Mouse (Mus musculus) limb, embryonic 10.5 days (tissue): ENCODE data around the gene 4930519P11Rik. TPM values are rescaled to one million over a fixed set of nuclear protein-coding genes. Genes with fewer than 3 reads are reported as not detected.

Source experiments
- DNase-seq: peaks from one replicate; pipeline ENCODE4 v3.0.0-alpha.2; 2017; ENCODE audit warnings: low spot score
- H3K27ac ChIP-seq: fragments of 300-500 bp; sonication (generic); 2 replicates; pipeline ENCODE4 v1.5.1; 2016; ENCODE audit warnings: mild to moderate bottlenecking
- H3K27me3 ChIP-seq: fragments of 300-500 bp; sonication (generic); 2 replicates; pipeline ENCODE4 v1.6.1; 2016; ENCODE audit warnings: low read depth, mild to moderate bottlenecking; ENCODE audit not compliant: poor library complexity, severe bottlenecking
- H3K36me3 ChIP-seq: fragments of 300-500 bp; sonication (generic); 2 replicates; pipeline ENCODE4 v1.6.1; 2016; ENCODE audit warnings: mild to moderate bottlenecking, moderate library complexity
- H3K4me1 ChIP-seq: fragments of 300-500 bp; sonication (generic); 2 replicates; pipeline ENCODE4 v1.6.1; 2016
- H3K4me3 ChIP-seq: fragments of 300-500 bp; sonication (generic); 2 replicates; pipeline ENCODE4 v1.5.1; 2016; ENCODE audit warnings: mild to moderate bottlenecking, moderate library complexity
- H3K9me3 ChIP-seq: fragments of 300-500 bp; sonication (generic); replicated peaks from 2 replicates; pipeline ENCODE4 v1.6.1; 2016; ENCODE audit warnings: mild to moderate bottlenecking
- WGBS: fragments of 180-500 bp; shearing (Covaris S2); methylation state at CpG from one replicate; pipeline ENCODE4 v1.1.7; 2016; 5-methylcytosine and 5-hydroxymethylcytosine counted together
- polyA plus RNA-seq: library from polyadenylated mRNA; unstranded; fragments of >200 nt; fragmentation: Nextera tagmentation; extraction: Ambion mirVana; gene quantifications from 2 replicates; pipeline ENCODE4 v1.2.1, GENCODE M21; 2016

4930519P11Rik gene
- polyA plus RNA-seq, 1 experiment from 2014 or later = 0.64 TPM

GRCm38 (mm10) chr2:154642712-154643385 is 29.6 kb upstream of the 4930519P11Rik start:
- Histone ChIP-seq H3K36me3 (peaks cover 52% of the 10 kb centered on the region), H3K4me3 (no peak overlapping the region), H3K9me3 (no peaks in the 10 kb centered on the region), H3K27me3 (no peaks in the 10 kb centered on the region), H3K4me1 (no peaks in the 10 kb centered on the region), H3K27ac (no peak overlapping the region)
- WGBS = 89% methylated on average over 6 of the region's 6 CpGs
- DNase-seq = no peak

- no peak overlapping the region for H3K27ac ChIP-seq
- DNase-seq = no peak
- WGBS = 98% methylated on average over 9 of the region's 9 CpGs
- H3K27me3 ChIP-seq = no peaks in the 10 kb centered on the region
- no peaks in the 10 kb centered on the region for H3K9me3 ChIP-seq
- peaks cover 58% of the 10 kb centered on the region for H3K36me3 ChIP-seq
- no peaks in the 10 kb centered on the region for H3K4me1 ChIP-seq
- no peak overlapping the region for H3K4me3 ChIP-seq
Measured at GRCm38 (mm10) chr2:154642005-154642459, 28.8 kb upstream of the 4930519P11Rik start.

GRCm38 (mm10) chr2:154641176-154641575 is 27.9 kb upstream of the 4930519P11Rik start:
- no peaks in the 10 kb centered on the region for H3K27me3 ChIP-seq
- H3K9me3 ChIP-seq = no peaks in the 10 kb centered on the region
- no peak for DNase-seq
- no peak overlapping the region for H3K4me3 ChIP-seq
- H3K4me1 ChIP-seq = no peaks in the 10 kb centered on the region
- H3K36me3 ChIP-seq = peaks cover 58% of the 10 kb centered on the region
- H3K27ac ChIP-seq = no peak overlapping the region
- WGBS = 84% methylated on average over 8 of the region's 8 CpGs

- Histone ChIP-seq H3K27me3 (no peaks in the 10 kb centered on the region), H3K36me3 (peaks cover 49% of the 10 kb centered on the region), H3K4me1 (no peaks in the 10 kb centered on the region), H3K4me3 (no peak overlapping the region), H3K27ac (no peak overlapping the region), H3K9me3 (no peaks in the 10 kb centered on the region)
- 89% methylated on average over 4 of the region's 4 CpGs for WGBS
- DNase-seq = no peak
Measured at GRCm38 (mm10) chr2:154639115-154639514, 25.9 kb upstream of the 4930519P11Rik start.

GRCm38 (mm10) chr2:154638521-154638920 is 25.3 kb upstream of the 4930519P11Rik start:
- H3K9me3 ChIP-seq = no peaks in the 10 kb centered on the region
- H3K27me3 ChIP-seq = no peaks in the 10 kb centered on the region
- H3K36me3 ChIP-seq = peaks cover 47% of the 10 kb centered on the region
- no peak for DNase-seq
- no peak overlapping the region for H3K27ac ChIP-seq
- H3K4me1 ChIP-seq = no peaks in the 10 kb centered on the region
- WGBS = 89% methylated on average over 3 of the region's 3 CpGs
- no peak overlapping the region for H3K4me3 ChIP-seq

- no peak overlapping the region for H3K4me3 ChIP-seq
- WGBS = 96% methylated on average over 2 of the region's 2 CpGs
- H3K27ac ChIP-seq = no peak overlapping the region
- no peaks in the 10 kb centered on the region for H3K9me3 ChIP-seq
- H3K36me3 ChIP-seq = peaks cover 39% of the 10 kb centered on the region
- no peak for DNase-seq
- H3K4me1 ChIP-seq = no peaks in the 10 kb centered on the region
- no peaks in the 10 kb centered on the region for H3K27me3 ChIP-seq
Measured at GRCm38 (mm10) chr2:154635826-154636225, 22.6 kb upstream of the 4930519P11Rik start.

GRCm38 (mm10) chr2:154633876-154634644 is 20.8 kb upstream of the 4930519P11Rik start:
- H3K27ac ChIP-seq = no peak overlapping the region
- H3K4me3 ChIP-seq = no peak overlapping the region
- no peaks in the 10 kb centered on the region for H3K27me3 ChIP-seq
- no peak for DNase-seq
- WGBS = 92% methylated on average over 9 of the region's 9 CpGs
- H3K9me3 ChIP-seq = no peaks in the 10 kb centered on the region
- H3K36me3 ChIP-seq = peaks cover 46% of the 10 kb centered on the region
- H3K4me1 ChIP-seq = no peaks in the 10 kb centered on the region

GRCm38 (mm10) chr2:154633039-154633742 is 20.0 kb upstream of the 4930519P11Rik start:
- peaks cover 49% of the 10 kb centered on the region for H3K36me3 ChIP-seq
- H3K27me3 ChIP-seq = no peaks in the 10 kb centered on the region
- H3K4me1 ChIP-seq = no peaks in the 10 kb centered on the region
- WGBS = 92% methylated on average over 5 of the region's 5 CpGs
- no peak overlapping the region for H3K4me3 ChIP-seq
- no peaks in the 10 kb centered on the region for H3K9me3 ChIP-seq
- no peak overlapping the region for H3K27ac ChIP-seq
- DNase-seq = no peak

- H3K4me3 ChIP-seq = no peak overlapping the region
- no peaks in the 10 kb centered on the region for H3K4me1 ChIP-seq
- peaks cover 47% of the 10 kb centered on the region for H3K36me3 ChIP-seq
- 94% methylated on average over 16 of the region's 16 CpGs for WGBS
- H3K9me3 ChIP-seq = no peaks in the 10 kb centered on the region
- H3K27me3 ChIP-seq = no peaks in the 10 kb centered on the region
- H3K27ac ChIP-seq = no peak overlapping the region
- no peak for DNase-seq
Measured at GRCm38 (mm10) chr2:154632203-154632780, 19.1 kb upstream of the 4930519P11Rik start.

- Histone ChIP-seq H3K36me3 (peaks cover 49% of the 10 kb centered on the region), H3K4me3 (no peak overlapping the region), H3K27me3 (no peaks in the 10 kb centered on the region), H3K9me3 (no peaks in the 10 kb centered on the region), H3K4me1 (no peaks in the 10 kb centered on the region), H3K27ac (no peak overlapping the region)
- 86% methylated on average over 5 of the region's 5 CpGs for WGBS
- no peak for DNase-seq
Measured at GRCm38 (mm10) chr2:154630531-154630930, 17.3 kb upstream of the 4930519P11Rik start.

- DNase-seq = no peak
- Histone ChIP-seq H3K4me3 (no peak overlapping the region), H3K36me3 (peaks cover 47% of the 10 kb centered on the region), H3K9me3 (0 out of 2 replicates have a peak, but pooled peaks cover 1% of the 10 kb centered on the region), H3K27me3 (no peaks in the 10 kb centered on the region), H3K4me1 (no peaks in the 10 kb centered on the region), H3K27ac (no peak overlapping the region)
Measured at GRCm38 (mm10) chr2:154624137-154624536, 10.9 kb upstream of the 4930519P11Rik start.

- H3K27me3 ChIP-seq = no peaks in the 10 kb centered on the region
- no peak overlapping the region for H3K27ac ChIP-seq
- H3K9me3 ChIP-seq = 0 out of 2 replicates have a peak, but pooled peaks cover 1% of the 10 kb centered on the region
- no peaks in the 10 kb centered on the region for H3K4me1 ChIP-seq
- 77% methylated on average over 5 of the region's 5 CpGs for WGBS
- H3K36me3 ChIP-seq = peaks cover 37% of the 10 kb centered on the region
- H3K4me3 ChIP-seq = no peak overlapping the region
- no peak for DNase-seq
Measured at GRCm38 (mm10) chr2:154621684-154622083, 8.4 kb upstream of the 4930519P11Rik start.
